Mouse (Mus musculus): ENCODE data around the gene Pla2r1.

Gene Pla2r1

GRCm38 (mm10) chr2:60404763-60405162 is 148.3 kb downstream of the Pla2r1 start:
- DNase-seq (ENCODE audit: low read depth) = no peak

GRCm38 (mm10) chr2:60401694-60402093 is 151.4 kb downstream of the Pla2r1 start:
- no peak for DNase-seq (ENCODE audit: low read depth)

- no peak for DNase-seq (ENCODE audit: low read depth)
Measured at GRCm38 (mm10) chr2:60393786-60394185, 159.3 kb downstream of the Pla2r1 start.

GRCm38 (mm10) chr2:60392286-60392685 is 160.8 kb downstream of the Pla2r1 start:
- DNase-seq (ENCODE audit: low read depth) = no peak

- no peak for DNase-seq (ENCODE audit: low read depth)
Measured at GRCm38 (mm10) chr2:60387363-60387762, 165.7 kb downstream of the Pla2r1 start.

- no peak for DNase-seq (ENCODE audit: low read depth)
Measured at GRCm38 (mm10) chr2:60386835-60387234, 166.3 kb downstream of the Pla2r1 start.

- DNase-seq (ENCODE audit: low read depth) = no peak
Measured at GRCm38 (mm10) chr2:60384763-60385085, 168.4 kb downstream of the Pla2r1 start.

- DNase-seq (ENCODE audit: low read depth) = no peak
Measured at GRCm38 (mm10) chr2:60384083-60384762, 168.9 kb downstream of the Pla2r1 start.

- peak; percentile 81 for DNase-seq (ENCODE audit: low read depth)
Measured at GRCm38 (mm10) chr2:60382858-60383669, 170.0 kb downstream of the Pla2r1 start, which contains the start of gene Ly75. Gene Ly75, minus strand, starts transcription at chr2:60383303.

GRCm38 (mm10) chr2:60382346-60382745 is 170.8 kb downstream of the Pla2r1 start:
- DNase-seq (ENCODE audit: low read depth) = no peak

- no peak for DNase-seq (ENCODE audit: low read depth)
Measured at GRCm38 (mm10) chr2:60377260-60377659, 175.8 kb downstream of the Pla2r1 start.

- DNase-seq (ENCODE audit: low read depth) = no peak
Measured at GRCm38 (mm10) chr2:60375608-60376107, 177.4 kb downstream of the Pla2r1 start.

GRCm38 (mm10) chr2:60375126-60375525 is 178.0 kb downstream of the Pla2r1 start:
- no peak for DNase-seq (ENCODE audit: low read depth)

GRCm38 (mm10) chr2:60370188-60370587 is 182.9 kb downstream of the Pla2r1 start:
- no peak for DNase-seq (ENCODE audit: low read depth)

GRCm38 (mm10) chr2:60369454-60369853 is 183.7 kb downstream of the Pla2r1 start:
- DNase-seq (ENCODE audit: low read depth) = no peak

- no peak for DNase-seq (ENCODE audit: low read depth)
Measured at GRCm38 (mm10) chr2:60367871-60368270, 185.2 kb downstream of the Pla2r1 start.
